Mouse (Mus musculus) brown adipose tissue, adult 24 weeks (tissue): Measurements from ENCODE around the gene Fgf10. TPM values are rescaled to one million over a fixed set of nuclear protein-coding genes. Genes with fewer than 3 reads are reported as not detected.

Source experiments
- H3K27ac ChIP-seq: fragments of 200-500 bp; replicated peaks from 2 replicates; pipeline ENCODE4 v1.5.1; 2012; ENCODE audit warnings: low read depth, mild to moderate bottlenecking, low read length
- H3K4me1 ChIP-seq: fragments of 200-500 bp; 2 replicates; pipeline ENCODE4 v1.6.1; 2012; ENCODE audit warnings: low read length, mixed read lengths; ENCODE audit not compliant: control insufficient read depth, insufficient read depth, insufficient read length
- H3K4me3 ChIP-seq: fragments of 200-500 bp; 2 replicates; pipeline ENCODE4 v1.5.1; 2012; ENCODE audit warnings: low read depth, mild to moderate bottlenecking, low read length, moderate library complexity; ENCODE audit not compliant: insufficient read depth
- polyA plus RNA-seq: library from polyadenylated mRNA; stranded (reverse); fragments of >200 nt; gene quantifications from 2 replicates; pipeline ENCODE4 v1.2.4, GENCODE M21; 2012; ENCODE audit not compliant: missing spikeins, insufficient read depth, insufficient read length

Gene Fgf10
- polyA plus RNA-seq, 1 experiment, result 2.5 TPM

DNA sequence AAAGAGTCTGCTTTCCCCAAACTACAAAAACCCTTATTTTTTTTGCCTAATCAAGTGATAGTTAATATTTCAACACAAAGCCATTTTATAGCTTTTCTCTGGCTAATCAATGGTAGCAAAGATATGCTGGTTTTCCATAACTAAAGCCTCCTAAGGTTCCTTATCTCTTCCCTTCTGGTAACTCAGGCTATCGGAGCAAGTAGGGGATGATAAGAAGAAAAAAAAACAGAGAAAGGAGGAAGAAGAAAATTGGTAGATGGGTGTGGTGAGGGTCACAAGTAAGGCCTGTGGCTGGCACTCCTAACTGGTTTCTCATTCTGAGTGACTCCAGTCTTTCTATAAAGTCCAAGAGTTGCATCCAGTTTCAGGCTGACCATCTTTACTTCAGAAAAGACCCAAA, 40.3 kb downstream of the Fgf10 start:
- Histone ChIP-seq H3K27ac (no peak overlapping the region), H3K4me3 (no peak overlapping the region), H3K4me1 (no peaks in the 10 kb centered on the region)

DNA sequence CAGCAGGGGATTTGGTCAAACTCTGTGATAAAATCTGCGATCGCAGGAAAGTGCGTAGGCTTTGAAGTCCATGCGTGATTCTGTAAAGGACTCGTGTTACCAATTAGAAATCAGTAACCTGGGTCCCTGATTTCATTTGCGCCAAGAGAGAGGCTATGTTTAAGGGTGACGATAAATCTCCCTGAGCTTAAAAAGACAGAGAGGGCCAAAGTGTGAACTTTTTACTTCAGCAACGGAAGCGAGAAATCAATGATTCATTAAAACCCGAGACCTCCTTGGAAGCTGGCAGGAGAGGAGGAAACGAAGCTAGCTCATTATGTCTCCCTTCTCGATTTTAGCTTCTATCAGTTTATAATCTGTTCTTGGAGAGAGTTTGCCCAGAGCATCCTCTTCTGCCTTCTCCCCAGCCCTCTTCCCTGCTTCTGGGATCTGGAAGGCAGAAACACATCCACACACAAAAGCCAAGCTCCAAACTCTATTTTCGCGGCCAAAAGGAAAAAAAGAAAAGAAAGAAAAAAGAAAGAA, 44.1 kb downstream of the Fgf10 start:
- Histone ChIP-seq H3K4me1 (no peaks in the 10 kb centered on the region), H3K4me3 (peak overlapping the region; percentile 60), H3K27ac (no peak overlapping the region)

DNA sequence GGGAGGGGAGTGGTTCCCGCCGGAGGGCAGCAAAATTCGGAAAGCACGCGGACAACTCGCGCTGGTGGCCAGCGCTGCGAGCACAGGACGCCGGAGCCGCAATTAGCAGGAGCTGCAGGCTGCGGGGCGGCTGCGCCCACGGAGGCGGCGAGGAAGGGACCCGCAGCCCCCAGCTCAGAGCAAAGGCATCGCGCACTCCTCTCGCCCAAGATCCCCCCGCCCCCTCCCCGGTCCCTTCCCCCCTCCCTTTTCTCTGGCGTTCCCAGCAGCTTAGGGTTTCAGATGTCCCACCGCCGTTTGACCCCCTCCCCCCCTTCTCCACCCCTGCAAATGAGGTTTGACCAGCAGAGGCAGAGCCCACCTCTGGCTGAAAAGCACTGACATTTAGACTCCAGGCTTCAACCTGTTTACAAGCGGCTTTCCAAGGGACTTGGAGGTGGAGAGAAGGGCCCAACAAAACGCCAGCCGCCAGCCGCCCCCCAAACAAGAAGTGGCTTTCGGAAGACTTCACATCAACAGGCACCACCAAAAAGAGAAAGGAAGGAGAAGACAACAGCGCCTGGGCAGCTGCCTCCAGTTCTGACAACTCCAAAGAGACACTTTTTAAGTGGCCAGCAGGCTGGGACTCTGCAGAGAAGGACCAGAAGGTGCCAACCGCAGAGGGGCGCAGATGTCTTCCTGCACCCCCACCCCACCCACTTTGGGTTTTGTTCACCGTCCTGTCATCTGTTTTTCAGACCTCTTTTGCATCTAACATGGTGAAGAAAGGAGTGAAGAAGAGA, 44.9 kb downstream of the Fgf10 start:
- Histone ChIP-seq H3K4me1 (no peaks in the 10 kb centered on the region), H3K4me3 (peak overlapping the region; percentile 60), H3K27ac (peak overlapping the region; percentile 35)

DNA sequence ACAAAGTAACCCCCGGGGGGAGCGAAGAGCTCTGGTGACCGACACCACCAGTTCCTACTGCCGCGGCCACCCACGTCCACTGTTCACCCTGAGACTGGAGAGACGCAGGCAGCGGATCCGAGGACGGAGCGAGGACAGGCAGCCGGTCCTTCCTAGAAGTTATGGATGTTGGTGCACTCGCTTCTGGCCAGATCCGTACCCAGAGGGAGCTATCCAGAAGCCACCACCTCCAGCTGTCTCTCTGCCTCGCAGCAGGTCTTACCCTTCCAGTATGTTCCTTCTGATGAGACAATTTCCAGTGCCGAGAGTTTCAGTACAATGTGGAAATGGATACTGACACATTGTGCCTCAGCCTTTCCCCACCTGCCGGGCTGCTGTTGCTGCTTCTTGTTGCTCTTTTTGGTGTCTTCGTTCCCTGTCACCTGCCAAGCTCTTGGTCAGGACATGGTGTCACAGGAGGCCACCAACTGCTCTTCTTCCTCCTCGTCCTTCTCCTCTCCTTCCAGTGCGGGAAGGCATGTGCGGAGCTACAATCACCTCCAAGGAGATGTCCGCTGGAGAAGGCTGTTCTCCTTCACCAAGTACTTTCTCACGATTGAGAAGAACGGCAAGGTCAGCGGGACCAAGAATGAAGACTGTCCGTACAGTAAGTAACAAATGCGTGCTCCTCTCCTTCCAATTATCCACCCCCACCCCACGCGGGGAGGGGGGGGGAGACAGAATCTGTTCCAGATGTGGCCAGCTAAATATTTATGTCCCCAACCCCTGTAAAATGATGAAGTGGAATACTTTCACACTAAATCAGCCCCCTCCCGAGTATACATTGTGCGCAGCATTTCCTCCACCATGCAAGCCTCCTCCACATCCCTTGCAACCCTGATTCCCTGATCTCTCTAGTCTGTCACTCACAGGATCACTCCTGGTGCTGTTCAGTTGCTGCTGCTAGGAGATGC, 45.8 kb downstream of the Fgf10 start:
- Histone ChIP-seq H3K27ac (peak overlapping the region; percentile 35; the same call in 1 of the 2 replicates), H3K4me3 (peak overlapping the region; percentile 60), H3K4me1 (no peaks in the 10 kb centered on the region)

DNA sequence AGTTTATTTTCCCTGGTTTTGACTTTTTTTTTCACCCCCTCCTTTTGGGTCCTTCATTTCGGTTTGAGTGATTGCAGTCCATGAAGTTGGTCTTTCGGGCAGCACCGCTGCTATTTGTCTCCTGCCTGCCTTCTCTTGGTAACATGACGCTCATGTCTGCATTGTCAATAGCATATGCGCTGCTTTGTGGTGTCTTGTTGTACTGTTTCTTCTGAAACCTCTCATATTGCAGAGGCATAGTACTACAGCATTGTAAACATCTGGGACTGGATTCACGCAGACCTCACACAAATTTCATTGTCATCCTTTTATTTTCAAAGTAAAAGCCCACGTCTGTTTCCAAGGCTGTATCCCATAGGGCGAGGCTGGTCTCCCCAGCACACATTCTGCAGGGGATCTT, 46.7 kb downstream of the Fgf10 start:
- Histone ChIP-seq H3K4me3 (peak overlapping the region; percentile 60), H3K27ac (no peak overlapping the region), H3K4me1 (no peaks in the 10 kb centered on the region)

DNA sequence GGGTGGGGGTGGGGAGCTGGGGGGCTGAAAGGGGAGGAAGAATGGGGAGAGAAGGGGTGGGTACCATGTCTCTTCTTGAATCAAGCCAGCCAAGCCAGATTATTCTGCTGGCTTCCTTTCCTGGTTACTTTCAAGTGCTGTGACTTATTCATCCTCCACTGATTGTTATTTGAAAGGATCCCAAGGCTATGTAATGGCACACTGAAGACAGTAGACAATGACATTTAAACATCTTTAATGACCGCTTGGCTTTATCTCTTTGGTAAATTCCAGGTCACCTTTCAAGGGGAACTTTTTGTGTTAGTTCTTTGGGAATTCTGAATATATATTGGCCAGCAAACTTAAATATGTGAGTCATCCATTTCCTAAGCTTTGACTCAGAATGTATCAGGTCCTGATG, 47.1 kb downstream of the Fgf10 start:
- no peak overlapping the region for H3K4me3 ChIP-seq

DNA sequence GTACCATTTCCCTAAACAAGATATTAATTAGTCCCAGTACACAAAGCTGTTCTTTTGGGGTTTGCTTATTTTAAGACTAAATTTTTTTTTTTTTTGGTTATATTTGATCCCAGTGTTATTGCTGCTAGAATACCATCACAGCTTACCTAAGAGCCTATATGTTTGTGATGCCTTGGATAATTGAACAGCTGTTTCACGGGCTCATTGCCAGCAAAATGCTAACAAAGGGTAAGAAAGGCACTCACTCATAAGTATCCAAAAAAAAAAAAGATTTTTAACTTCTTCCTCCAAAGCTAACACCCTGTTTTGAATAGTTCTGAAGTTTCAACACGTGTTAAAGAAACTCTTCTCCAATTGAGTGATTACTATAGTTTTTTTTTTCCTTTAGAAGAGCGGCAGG, 48.8 kb downstream of the Fgf10 start:
- Histone ChIP-seq H3K27ac (no peak overlapping the region), H3K4me3 (no peak overlapping the region), H3K4me1 (no peaks in the 10 kb centered on the region)

More for the DNA sequence above, 47.1 kb downstream of the Fgf10 start:
- Histone ChIP-seq H3K4me1 (no peaks in the 10 kb centered on the region), H3K27ac (no peak overlapping the region)

DNA sequence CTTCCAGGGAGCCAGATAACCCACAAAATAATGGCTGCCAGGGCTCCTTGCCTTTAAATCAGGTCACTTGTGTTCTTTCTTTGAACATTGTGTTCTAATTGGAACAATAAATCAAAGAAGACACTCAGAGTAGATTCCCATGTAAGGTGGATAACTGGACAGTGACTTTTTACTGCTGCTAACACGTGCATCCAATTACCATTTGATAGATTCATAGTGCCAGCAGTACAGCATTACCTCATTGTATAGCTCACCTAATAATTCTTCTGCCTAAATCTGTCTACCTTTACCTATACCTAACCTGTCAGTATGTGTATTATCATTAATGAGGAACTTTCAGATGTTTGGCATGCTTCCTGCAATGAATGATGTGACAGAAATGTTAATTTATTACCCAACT, 52.1 kb downstream of the Fgf10 start:
- H3K4me3 ChIP-seq, result no peak overlapping the region
- H3K27ac ChIP-seq, result no peak overlapping the region
- no peaks in the 10 kb centered on the region for H3K4me1 ChIP-seq

DNA sequence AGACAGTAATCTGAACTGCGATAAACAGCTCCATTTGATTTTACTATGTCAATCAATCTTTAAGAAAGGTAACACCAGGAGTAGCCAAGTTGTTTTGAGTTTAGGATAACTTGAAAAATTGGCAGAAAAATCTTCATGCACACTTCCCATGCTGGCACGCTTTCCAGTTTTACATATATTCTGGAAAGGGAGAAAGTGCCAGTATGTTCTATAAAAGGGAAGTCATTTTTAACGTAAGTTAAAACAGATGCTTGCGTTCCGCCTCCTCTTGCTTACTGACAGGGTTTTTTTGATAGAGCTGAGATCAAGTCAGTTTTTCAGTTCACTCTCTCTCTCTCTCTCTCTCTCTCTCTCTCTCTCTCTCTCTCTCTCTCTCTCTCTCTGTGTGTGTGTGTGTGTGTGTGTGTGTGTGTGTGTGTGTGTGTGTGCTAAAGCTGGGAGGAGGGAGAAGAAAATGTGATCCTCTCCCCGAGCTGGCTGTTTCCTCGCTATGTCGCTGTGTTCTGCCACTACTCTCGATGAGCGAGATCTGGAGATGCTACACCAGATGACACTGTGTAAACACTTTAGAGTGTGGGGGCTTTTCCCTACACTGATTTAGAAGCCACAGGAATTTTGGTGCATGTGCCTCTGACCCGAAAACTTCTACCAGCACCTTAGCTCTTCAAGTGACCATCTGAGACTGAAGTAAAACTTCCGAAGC, 62.4 kb downstream of the Fgf10 start:
- Histone ChIP-seq H3K27ac (peak overlapping the region; percentile 17; the same call in 1 of the 2 replicates), H3K4me1 (no peaks in the 10 kb centered on the region), H3K4me3 (peak overlapping the region; percentile 22; the same call in 1 of the 2 replicates)

DNA sequence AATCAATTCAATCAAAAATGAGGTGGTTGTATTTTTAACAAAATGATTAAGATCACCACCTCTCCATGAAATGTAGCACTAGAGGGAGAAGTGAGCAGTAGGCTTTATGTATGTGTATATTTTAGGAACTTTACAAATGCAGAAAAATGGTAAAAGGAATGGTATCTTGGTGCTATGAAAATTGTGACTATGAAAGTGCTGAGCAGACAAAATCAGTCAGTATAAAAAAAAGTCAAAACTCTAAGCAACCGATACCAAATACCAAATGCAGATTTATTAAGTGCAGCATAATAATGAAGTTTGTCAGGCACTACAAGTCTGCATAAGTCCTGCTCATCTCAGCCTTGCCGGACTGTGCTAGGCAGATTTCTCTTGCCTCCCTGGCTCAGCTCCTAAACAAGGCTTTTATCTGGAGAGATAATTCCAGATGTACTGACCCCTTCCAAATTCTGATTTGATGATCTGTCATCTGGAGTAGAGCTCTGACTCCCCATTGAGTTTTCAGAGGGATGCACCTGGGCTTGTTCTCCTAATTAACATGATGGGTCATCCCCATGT, 70.3 kb downstream of the Fgf10 start:
- Histone ChIP-seq H3K27ac (no peak overlapping the region), H3K4me1 (no peaks in the 10 kb centered on the region), H3K4me3 (no peak overlapping the region)

DNA sequence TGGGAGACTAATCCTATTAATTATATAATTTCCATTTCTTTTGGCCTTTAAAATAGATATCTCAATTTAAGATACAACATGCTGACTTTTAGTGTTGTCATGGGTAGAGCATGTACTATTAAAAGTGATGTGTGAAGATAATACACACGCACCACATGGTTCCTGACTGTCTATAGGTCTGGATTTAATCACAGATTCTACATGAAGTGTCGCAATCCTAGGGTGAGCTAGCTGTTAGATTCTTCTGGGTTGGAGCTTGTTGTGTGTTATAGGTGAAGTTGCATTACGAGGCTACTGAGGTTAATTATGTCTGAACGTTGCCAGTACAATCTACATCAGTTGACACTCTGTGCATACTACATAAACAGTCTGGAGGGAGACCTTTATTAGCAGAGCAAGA, 73.2 kb downstream of the Fgf10 start:
- Histone ChIP-seq H3K4me1 (no peaks in the 10 kb centered on the region), H3K27ac (no peak overlapping the region), H3K4me3 (no peak overlapping the region)

DNA sequence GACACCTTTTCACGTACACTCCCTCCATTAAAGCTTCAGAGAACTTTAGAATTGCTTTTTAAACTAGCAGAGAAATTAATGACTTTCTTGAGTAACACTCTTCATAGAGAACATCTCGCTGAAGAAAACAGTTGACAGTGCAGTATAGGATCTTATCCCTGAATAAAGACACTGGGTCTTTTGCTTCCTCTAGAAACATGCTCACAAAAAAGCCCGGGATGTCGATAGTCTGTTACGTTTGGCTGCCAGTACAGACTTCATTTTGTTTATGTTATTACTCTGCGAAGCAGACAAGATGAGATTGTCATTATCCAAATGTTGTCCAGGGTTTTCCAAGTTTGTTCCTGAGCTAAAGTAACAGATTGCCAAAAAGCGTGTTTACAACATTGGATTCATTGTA, 75.2 kb downstream of the Fgf10 start:
- Histone ChIP-seq H3K4me3 (no peak overlapping the region), H3K4me1 (no peaks in the 10 kb centered on the region), H3K27ac (no peak overlapping the region)

DNA sequence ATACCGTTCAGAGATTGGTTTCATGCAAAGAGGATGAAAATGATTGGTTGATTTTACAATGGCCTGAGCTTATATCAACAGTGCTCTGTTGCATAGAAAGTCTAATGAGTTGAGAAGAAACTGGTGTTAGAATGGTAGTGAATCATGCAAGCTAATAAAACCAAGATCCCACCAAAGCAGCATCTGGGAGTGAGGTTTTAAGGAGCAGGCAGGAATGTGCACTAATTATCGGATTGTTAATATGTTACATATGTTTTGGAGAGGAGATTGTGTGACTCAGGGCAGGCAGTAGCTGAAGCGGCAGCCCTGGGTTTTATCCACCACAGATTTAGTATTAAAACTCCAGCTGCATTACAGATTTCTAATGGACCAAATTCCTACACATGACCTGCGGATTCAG, 76.8 kb downstream of the Fgf10 start:
- H3K4me3 ChIP-seq, result no peak overlapping the region
- H3K27ac ChIP-seq, result no peak overlapping the region
- no peaks in the 10 kb centered on the region for H3K4me1 ChIP-seq

DNA sequence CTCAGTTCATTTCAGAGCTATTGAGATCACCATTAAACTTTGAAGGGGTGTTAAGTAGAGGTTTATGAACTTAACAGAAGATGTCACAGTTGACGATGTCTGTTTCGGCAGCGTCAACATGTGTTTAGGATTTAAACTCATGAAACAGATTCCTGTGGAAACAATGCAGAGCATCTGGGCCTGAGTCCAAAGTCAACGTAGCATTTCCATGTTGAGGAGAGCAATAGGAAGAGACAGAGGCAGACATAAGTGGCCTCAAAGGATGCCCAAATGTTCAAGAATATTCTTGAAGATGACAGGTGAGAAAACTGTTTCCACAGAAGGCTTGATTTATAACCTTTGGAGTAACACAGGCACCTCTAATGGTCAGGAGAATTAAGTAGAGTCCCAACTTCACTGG, 84.4 kb downstream of the Fgf10 start:
- H3K4me3 ChIP-seq, result no peak overlapping the region
- H3K4me1 ChIP-seq, result no peaks in the 10 kb centered on the region
- no peak overlapping the region for H3K27ac ChIP-seq

DNA sequence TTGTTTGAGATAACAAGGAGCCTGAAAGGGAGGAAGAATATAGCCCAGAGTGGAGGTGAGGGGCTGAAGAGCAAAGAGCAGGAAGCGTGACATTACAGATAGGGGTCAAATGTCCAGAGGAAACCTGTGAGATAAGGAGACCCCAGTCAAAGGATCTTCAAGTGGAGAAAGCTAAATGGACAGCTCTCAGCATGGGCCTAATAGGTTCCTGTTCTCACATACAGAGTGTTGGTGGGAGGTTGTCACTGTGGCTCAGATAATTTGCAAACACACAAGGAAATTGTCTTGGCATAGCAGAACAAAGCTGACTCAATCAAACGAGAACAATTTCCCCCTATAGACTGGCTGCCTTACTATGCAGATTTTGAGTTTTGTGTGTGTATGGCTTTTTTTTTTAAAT, 89.4 kb downstream of the Fgf10 start:
- Histone ChIP-seq H3K27ac (no peak overlapping the region), H3K4me1 (no peaks in the 10 kb centered on the region), H3K4me3 (no peak overlapping the region)
